Mouse (Mus musculus) neural tube, embryonic 15.5 days (tissue): Measurements from ENCODE around the gene Adgb. TPM values are rescaled to one million over a fixed set of nuclear protein-coding genes. Genes with fewer than 3 reads are reported as not detected.

Source experiments
- ATAC-seq: fragments of 200-750 bp; cut with Nextera tagmentation; 2 replicates; pipeline ENCODE4 v1.8.0; 2017; ENCODE audit warnings: mild to moderate bottlenecking, moderate TSS enrichment, moderate library complexity; ENCODE audit not compliant: low FRiP score
- H3K27ac ChIP-seq: fragments of 300-500 bp; sonication (generic); replicated peaks from 2 replicates; pipeline ENCODE4 v1.5.1; 2015; ENCODE audit warnings: mild to moderate bottlenecking, inconsistent platforms
- H3K27me3 ChIP-seq: fragments of 300-500 bp; sonication (generic); replicated peaks from 2 replicates; pipeline ENCODE4 v1.6.1; 2015; ENCODE audit warnings: inconsistent platforms
- H3K36me3 ChIP-seq: fragments of 300-500 bp; sonication (generic); 2 replicates; pipeline ENCODE4 v1.6.1; 2015; ENCODE audit warnings: inconsistent platforms
- H3K4me1 ChIP-seq: fragments of 300-500 bp; sonication (generic); 2 replicates; pipeline ENCODE4 v1.6.1; 2015; ENCODE audit warnings: inconsistent platforms
- H3K4me2 ChIP-seq: fragments of 300-500 bp; sonication (generic); 2 replicates; pipeline ENCODE4 v1.6.1; 2015; ENCODE audit warnings: inconsistent platforms, mild to moderate bottlenecking, moderate library complexity
- H3K4me3 ChIP-seq: fragments of 300-500 bp; sonication (generic); replicated peaks from 2 replicates; pipeline ENCODE4 v1.5.1; 2015; ENCODE audit warnings: mild to moderate bottlenecking, inconsistent platforms
- H3K9ac ChIP-seq: fragments of 300-500 bp; sonication (generic); replicated peaks from 2 replicates; pipeline ENCODE4 v1.6.1; 2015; ENCODE audit warnings: mild to moderate bottlenecking, inconsistent platforms
- H3K9me3 ChIP-seq: fragments of 300-500 bp; sonication (generic); replicated peaks from 2 replicates; pipeline ENCODE4 v1.6.1; 2016; ENCODE audit warnings: inconsistent platforms
- WGBS: fragments of 180-500 bp; shearing (Covaris S2); methylation state at CpG from one replicate; pipeline ENCODE4 v1.1.7; 2015; ENCODE audit warnings: mixed read lengths; 5-methylcytosine and 5-hydroxymethylcytosine counted together
- polyA plus RNA-seq: library from polyadenylated mRNA; unstranded; fragments of >200 nt; fragmentation: Nextera tagmentation; extraction: Ambion mirVana; gene quantifications from 2 replicates; pipeline ENCODE4 v1.2.1, GENCODE M21; 2015

Gene Adgb
- polyA plus RNA-seq, 1 experiment from 2014 or later: 0.20 TPM

GRCm38 (mm10) chr10:10429635-10430034, 42.5 kb downstream of the Adgb start:
- no peak for ATAC-seq
- 74% methylated on average over 5 of the region's 5 CpGs for WGBS
- no peaks in the 10 kb centered on the region for H3K4me1 ChIP-seq

GRCm38 (mm10) chr10:10429032-10429431, 43.1 kb downstream of the Adgb start:
- Histone ChIP-seq H3K4me2 (no peak overlapping the region), H3K4me1 (no peaks in the 10 kb centered on the region), H3K27ac (no peak overlapping the region), H3K9me3 (no peaks in the 10 kb centered on the region), H3K36me3 (no peaks in the 10 kb centered on the region), H3K27me3 (no peaks in the 10 kb centered on the region), H3K9ac (no peak overlapping the region), H3K4me3 (no peak overlapping the region)
- 89% methylated on average over 7 of the region's 7 CpGs for WGBS
- no peak for ATAC-seq

More at GRCm38 (mm10) chr10:10429635-10430034, 42.5 kb downstream of the Adgb start:
- Histone ChIP-seq H3K4me2 (no peak overlapping the region), H3K4me3 (no peak overlapping the region), H3K36me3 (no peaks in the 10 kb centered on the region), H3K27me3 (no peaks in the 10 kb centered on the region), H3K9ac (no peak overlapping the region), H3K27ac (no peak overlapping the region), H3K9me3 (no peaks in the 10 kb centered on the region)

DNA sequence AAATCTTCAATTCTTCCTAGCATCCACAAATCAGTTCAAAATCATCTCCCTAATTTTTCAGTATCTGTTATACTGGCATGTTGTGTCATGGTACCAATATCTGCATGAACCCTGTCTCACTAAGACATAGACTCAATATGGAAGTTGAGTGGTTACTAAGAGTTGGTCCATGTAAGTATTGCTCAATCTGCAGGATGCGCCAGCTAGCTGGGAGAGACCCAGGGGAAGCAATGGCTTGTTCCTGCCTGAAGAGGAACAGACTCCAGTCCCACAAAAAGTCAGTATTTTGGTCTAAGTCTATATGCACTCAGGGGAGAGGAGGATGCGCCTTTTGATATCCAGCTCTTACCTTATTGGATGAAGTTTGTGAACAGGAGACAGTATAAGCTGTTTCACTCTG, 47.7 kb downstream of the Adgb start:
- H3K27me3 ChIP-seq: no peaks in the 10 kb centered on the region
- no peak overlapping the region for H3K4me3 ChIP-seq
- H3K4me1 ChIP-seq: no peaks in the 10 kb centered on the region
- no peak for ATAC-seq
- no peaks in the 10 kb centered on the region for H3K36me3 ChIP-seq
- H3K4me2 ChIP-seq: no peak overlapping the region
- no peak overlapping the region for H3K9ac ChIP-seq
- no peak overlapping the region for H3K27ac ChIP-seq
- 87% methylated on average over 2 of the region's 2 CpGs for WGBS
- H3K9me3 ChIP-seq: no peaks in the 10 kb centered on the region

- Histone ChIP-seq H3K4me3 (no peak overlapping the region), H3K4me2 (no peak overlapping the region), H3K27ac (no peak overlapping the region), H3K9ac (no peak overlapping the region), H3K9me3 (no peaks in the 10 kb centered on the region), H3K27me3 (no peaks in the 10 kb centered on the region), H3K36me3 (no peaks in the 10 kb centered on the region), H3K4me1 (no peaks in the 10 kb centered on the region)
- ATAC-seq: no peak
- WGBS: 56% methylated on average over 5 of the region's 5 CpGs
Measured at GRCm38 (mm10) chr10:10411046-10411445, 61.1 kb downstream of the Adgb start.

- Histone ChIP-seq H3K4me3 (no peak overlapping the region), H3K9me3 (no peaks in the 10 kb centered on the region), H3K4me2 (no peak overlapping the region), H3K9ac (no peak overlapping the region), H3K36me3 (no peaks in the 10 kb centered on the region), H3K4me1 (no peaks in the 10 kb centered on the region), H3K27me3 (no peaks in the 10 kb centered on the region), H3K27ac (no peak overlapping the region)
- WGBS: 52% methylated on average over 3 of the region's 3 CpGs
- ATAC-seq: peak; percentile 89
Measured at GRCm38 (mm10) chr10:10408166-10408565, 64.0 kb downstream of the Adgb start.

DNA sequence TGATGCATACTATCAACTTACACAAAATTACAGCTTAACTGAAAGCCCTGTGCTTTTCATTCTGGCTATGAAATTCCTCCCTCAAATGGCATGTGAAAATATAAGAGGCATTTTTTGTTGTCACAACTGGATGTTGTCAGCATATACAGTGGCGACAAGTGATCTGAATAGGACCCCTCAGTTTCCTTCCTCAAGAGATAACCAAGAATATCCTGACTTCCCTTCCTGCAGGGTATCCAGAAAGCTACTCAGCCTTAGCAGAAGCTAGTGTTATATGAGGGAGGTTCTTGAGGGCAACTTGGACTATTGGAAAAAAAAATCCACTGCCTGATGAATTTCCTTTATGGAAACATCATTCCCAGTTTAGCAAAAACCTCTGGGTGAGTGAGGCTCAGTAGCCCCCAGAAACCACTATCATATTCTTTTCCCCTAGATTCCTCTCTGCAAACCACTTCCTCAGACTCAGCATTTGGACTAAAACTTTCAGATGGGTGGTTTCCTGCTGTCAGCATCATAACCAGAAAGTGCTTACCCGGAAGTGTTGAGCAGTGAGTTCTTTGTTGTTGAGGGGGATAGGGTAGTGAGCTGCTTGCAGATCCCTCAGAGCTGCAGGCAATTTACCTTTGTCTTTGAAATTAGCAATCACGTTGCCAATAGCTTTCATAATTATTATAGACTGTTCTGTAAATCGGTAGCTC, 76.2 kb downstream of the Adgb start:
- no peak for ATAC-seq
- 78% methylated on average over 4 of the region's 4 CpGs for WGBS
- Histone ChIP-seq H3K4me1 (no peaks in the 10 kb centered on the region), H3K4me2 (no peak overlapping the region), H3K9me3 (no peaks in the 10 kb centered on the region), H3K27ac (no peak overlapping the region), H3K9ac (no peak overlapping the region), H3K36me3 (no peaks in the 10 kb centered on the region), H3K4me3 (no peak overlapping the region), H3K27me3 (no peaks in the 10 kb centered on the region)

GRCm38 (mm10) chr10:10374629-10375028, 97.5 kb downstream of the Adgb start:
- H3K27ac ChIP-seq: no peak overlapping the region
- H3K27me3 ChIP-seq: no peaks in the 10 kb centered on the region
- H3K4me1 ChIP-seq: no peaks in the 10 kb centered on the region
- H3K4me2 ChIP-seq: no peak overlapping the region
- H3K36me3 ChIP-seq: no peaks in the 10 kb centered on the region
- 41% methylated on average over 1 of the region's 1 CpGs for WGBS
- no peak for ATAC-seq
- H3K4me3 ChIP-seq: no peak overlapping the region
- no peaks in the 10 kb centered on the region for H3K9me3 ChIP-seq
- H3K9ac ChIP-seq: no peak overlapping the region

DNA sequence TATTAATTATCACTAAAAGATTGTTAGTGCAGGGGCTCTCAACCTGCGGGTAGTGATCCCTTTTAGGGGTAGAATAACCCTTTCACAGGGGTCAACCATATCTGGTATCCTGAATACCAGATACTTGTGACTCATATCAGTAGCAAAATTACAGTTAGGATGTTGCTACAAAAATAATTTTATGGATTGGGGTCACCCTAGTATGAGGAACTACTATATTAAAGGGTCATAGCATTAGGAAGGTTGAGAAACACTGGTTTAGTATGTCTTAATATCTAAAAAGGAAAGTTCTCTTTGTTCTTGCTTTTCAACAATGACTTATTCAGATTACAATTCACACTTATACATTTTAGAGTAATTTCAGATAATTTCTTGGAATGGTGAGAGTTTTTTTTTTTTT, 108.1 kb downstream of the Adgb start:
- no peaks in the 10 kb centered on the region for H3K27me3 ChIP-seq
- no peak for ATAC-seq
- H3K27ac ChIP-seq: no peak overlapping the region
- H3K9ac ChIP-seq: no peak overlapping the region
- no peaks in the 10 kb centered on the region for H3K9me3 ChIP-seq
- H3K4me1 ChIP-seq: no peaks in the 10 kb centered on the region
- H3K36me3 ChIP-seq: no peaks in the 10 kb centered on the region
- H3K4me3 ChIP-seq: no peak overlapping the region
- 85% methylated on average over 1 of the region's 1 CpGs for WGBS
- no peak overlapping the region for H3K4me2 ChIP-seq

- no peak overlapping the region for H3K4me2 ChIP-seq
- no peak overlapping the region for H3K27ac ChIP-seq
- no peaks in the 10 kb centered on the region for H3K27me3 ChIP-seq
- no peak overlapping the region for H3K9ac ChIP-seq
- H3K4me3 ChIP-seq: no peak overlapping the region
- H3K36me3 ChIP-seq: no peaks in the 10 kb centered on the region
- 16% methylated on average over 3 of the region's 3 CpGs for WGBS
- no peaks in the 10 kb centered on the region for H3K4me1 ChIP-seq
- peak; percentile 92 for ATAC-seq
- H3K9me3 ChIP-seq: no peaks in the 10 kb centered on the region
Measured at GRCm38 (mm10) chr10:10355605-10356227, 116.4 kb downstream of the Adgb start.

DNA sequence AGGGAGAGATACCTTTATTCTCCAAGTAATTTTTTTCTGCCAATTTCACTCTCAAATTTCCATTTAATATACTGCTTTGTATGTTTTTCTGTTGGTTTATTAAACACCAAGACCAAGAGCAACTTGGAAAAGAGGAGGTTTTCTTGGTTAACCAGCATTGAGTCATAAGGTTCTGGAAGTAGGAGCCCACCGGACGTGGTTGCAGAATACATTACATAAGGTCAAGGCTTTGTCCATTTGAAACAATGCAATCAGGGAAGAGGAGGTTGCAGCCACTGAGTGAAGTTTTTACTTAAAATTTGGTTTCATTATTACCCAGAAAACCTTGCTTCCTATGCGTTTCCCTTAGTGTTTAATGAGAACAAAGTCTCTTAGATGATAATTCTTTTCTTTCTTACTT, 119.9 kb downstream of the Adgb start:
- WGBS: 92% methylated on average over 3 of the region's 3 CpGs
- Histone ChIP-seq H3K36me3 (no peaks in the 10 kb centered on the region), H3K4me1 (no peaks in the 10 kb centered on the region), H3K27me3 (no peaks in the 10 kb centered on the region), H3K4me2 (no peak overlapping the region), H3K27ac (no peak overlapping the region), H3K9me3 (no peaks in the 10 kb centered on the region), H3K9ac (no peak overlapping the region), H3K4me3 (no peak overlapping the region)
- ATAC-seq: no peak

DNA sequence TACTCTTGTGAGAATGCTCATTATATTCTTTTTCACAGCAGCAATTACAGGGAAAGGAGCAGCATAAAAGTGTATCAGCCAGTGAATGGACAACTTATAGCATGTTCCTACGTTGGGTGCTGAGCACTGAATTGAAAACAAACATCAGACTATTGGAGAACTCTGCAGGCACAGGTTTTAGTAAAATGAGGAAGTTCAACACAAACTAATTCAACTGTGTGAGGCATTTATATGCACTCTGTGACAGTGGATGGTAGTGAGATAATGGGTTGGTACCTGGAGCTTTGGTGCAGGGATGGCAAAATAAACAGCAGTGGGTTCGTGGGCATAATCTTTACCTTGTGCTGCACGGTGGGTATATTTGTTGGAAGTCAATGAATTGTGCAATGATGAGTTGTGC, 121.6 kb downstream of the Adgb start:
- 85% methylated on average over 3 of the region's 3 CpGs for WGBS

GRCm38 (mm10) chr10:10343930-10344329, 128.2 kb downstream of the Adgb start:
- Histone ChIP-seq H3K4me2 (no peak overlapping the region), H3K27me3 (no peaks in the 10 kb centered on the region), H3K36me3 (no peaks in the 10 kb centered on the region), H3K4me1 (no peaks in the 10 kb centered on the region), H3K4me3 (no peak overlapping the region), H3K9me3 (no peaks in the 10 kb centered on the region), H3K9ac (no peak overlapping the region), H3K27ac (no peak overlapping the region)
- ATAC-seq: no peak
- whole genome bisulfite sequencing: 94% methylated on average over 3 of the region's 3 CpGs

More for the DNA sequence above, 121.6 kb downstream of the Adgb start:
- no peak for ATAC-seq
- H3K27ac ChIP-seq: no peak overlapping the region
- no peaks in the 10 kb centered on the region for H3K9me3 ChIP-seq
- no peak overlapping the region for H3K4me2 ChIP-seq
- H3K4me1 ChIP-seq: no peaks in the 10 kb centered on the region
- H3K27me3 ChIP-seq: no peaks in the 10 kb centered on the region
- H3K9ac ChIP-seq: no peak overlapping the region
- no peaks in the 10 kb centered on the region for H3K36me3 ChIP-seq
- H3K4me3 ChIP-seq: no peak overlapping the region
